9 mouse cellular contexts compared by ENCODE assay signal in the genomic region with DNA sequence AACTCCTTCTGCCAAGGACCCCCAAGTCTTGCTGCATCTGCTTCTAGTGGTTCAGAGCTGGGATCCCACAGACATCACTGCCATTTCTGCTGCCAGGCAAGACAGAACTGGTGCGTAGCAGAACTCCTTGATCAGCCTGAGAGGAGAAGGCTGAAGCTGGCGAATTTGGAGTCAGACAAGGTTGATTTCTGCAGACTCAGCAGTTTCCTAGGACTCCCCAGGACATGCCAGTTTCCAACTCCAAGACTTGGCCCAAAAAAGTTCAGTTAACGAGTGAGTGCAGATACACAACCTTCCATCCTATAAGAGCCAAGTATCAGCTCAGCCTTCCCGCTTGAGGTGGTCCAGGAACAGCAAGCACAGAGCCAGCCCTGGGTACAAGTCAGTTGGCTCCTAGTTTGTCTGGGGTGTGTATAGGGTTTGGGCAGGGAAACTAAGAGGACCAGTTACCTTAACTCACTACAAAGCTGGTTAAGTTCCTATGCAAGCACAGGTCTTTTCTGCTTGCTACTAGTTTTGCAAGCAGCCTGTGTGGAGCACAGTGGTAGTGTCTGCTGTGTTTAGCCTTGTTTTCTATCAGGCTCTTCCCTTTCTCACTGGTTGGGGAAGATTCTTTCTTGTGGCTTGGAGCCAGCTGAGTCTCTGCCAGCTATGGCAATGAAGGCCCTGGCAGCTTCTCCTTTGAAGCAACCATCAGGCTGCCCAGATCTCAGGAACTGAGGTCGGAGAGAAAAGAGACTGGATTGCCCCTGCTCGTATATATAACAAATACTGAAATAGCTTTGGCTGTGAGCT.
DNase-seq lines count a peak whose midpoint lies in the region; ATAC-seq and TF ChIP-seq lines count a peak whose summit lies in the region.
"Had no signal": no experiment of that assay in that cellular context is flagged by ENCODE, and none has a peak within 500 bp of the region (broad histone marks: within the 10 kb centered on the region; RNA-seq: fewer than 3 reads in every experiment).

No protein-coding gene starts in this region.

- in situ Hi-C loops in ES-E14 (cut with MboI; ENCODE audit: low sequenced_read_pairs in 2 of 2, unreplicated experiment in 2 of 2), result no loop called here

- no peaks in the 10 kb centered on the region for H3K27me3 ChIP-seq in forebrain, embryonic 16.5 days (replicated peaks; ENCODE audit: control insufficient read depth, insufficient read depth, low read length)
- no peaks in the 10 kb centered on the region for H3K27me3 ChIP-seq in forebrain, embryonic 10.5 days (ENCODE audit: poor library complexity, severe bottlenecking)
- H3K27me3 ChIP-seq in intestine, embryonic 15.5 days (replicated peaks), result no peaks in the 10 kb centered on the region
- H3K27me3 ChIP-seq: heart, embryonic 15.5 days had no signal

- H3K4me1 ChIP-seq in forebrain, embryonic 16.5 days (replicated peaks; ENCODE audit: control insufficient read depth, insufficient read depth, low read length), result peaks cover 3% of the 10 kb centered on the region; the same call in 1 of the 2 replicates
- no peaks in the 10 kb centered on the region for H3K4me1 ChIP-seq in forebrain, embryonic 10.5 days
- no peaks in the 10 kb centered on the region for H3K4me1 ChIP-seq in ES-E14 (ENCODE audit: control insufficient read depth in 2 of 2, insufficient read depth in 2 of 2, low read length in 2 of 2, poor library complexity in 1 of 2)
- no peaks in the 10 kb centered on the region for H3K4me1 ChIP-seq in intestine, embryonic 15.5 days (replicated peaks)
- H3K4me1 ChIP-seq: heart, embryonic 15.5 days had no signal

- DNase-seq in forebrain, embryonic 10.5 days (ENCODE audit: extremely low spot score, low spot score), result no peak
- no peak for DNase-seq in ES-E14 (ENCODE audit: low read depth, low spot score)
- peak; percentile 72 for DNase-seq in cerebellum, adult 9-11 months
- DNase-seq in kidney, postnatal 14 days, result peak; percentile 63
- DNase-seq in lung, postnatal 14 days, result peak; percentile 6
- DNase-seq in embryo, embryonic 10.5 days (ENCODE audit: low spot score), result no peak

- H3K27ac ChIP-seq in forebrain, embryonic 16.5 days (ENCODE audit: low read length), result no peak overlapping the region
- no peak overlapping the region for H3K27ac ChIP-seq in forebrain, embryonic 10.5 days
- no peak overlapping the region for H3K27ac ChIP-seq in ES-E14 (ENCODE audit: insufficient read depth, low read depth, low read length, poor library complexity, severe bottlenecking)
- H3K27ac ChIP-seq in intestine, embryonic 15.5 days, result no peak overlapping the region
- H3K27ac ChIP-seq: heart, embryonic 15.5 days had no signal

- H3K9ac ChIP-seq in forebrain, embryonic 16.5 days (replicated peaks; ENCODE audit: low read depth, low read length), result no peak overlapping the region
- no peak overlapping the region for H3K9ac ChIP-seq in ES-E14 (ENCODE audit: insufficient read depth, low read depth, low read length, poor library complexity, severe bottlenecking)
- no peak overlapping the region for H3K9ac ChIP-seq in intestine, embryonic 15.5 days
- H3K9ac ChIP-seq: heart, embryonic 15.5 days had no signal

- WGBS in forebrain, embryonic 16.5 days, result 60% methylated on average over 6 of the region's 6 CpGs
- 86% methylated on average over 6 of the region's 6 CpGs for WGBS in forebrain, embryonic 10.5 days
- 73% methylated on average over 6 of the region's 6 CpGs for WGBS in intestine, embryonic 15.5 days

- ATAC-seq in forebrain, embryonic 16.5 days, result peak; percentile 43; the same call in 1 of the 2 replicates
- ATAC-seq in intestine, embryonic 15.5 days, result no peak

- H3K36me3 ChIP-seq in forebrain, embryonic 16.5 days (ENCODE audit: control insufficient read depth, insufficient read depth), result no peaks in the 10 kb centered on the region
- H3K36me3 ChIP-seq in forebrain, embryonic 10.5 days (replicated peaks), result no peaks in the 10 kb centered on the region
- no peaks in the 10 kb centered on the region for H3K36me3 ChIP-seq in ES-E14 (ENCODE audit: control insufficient read depth, insufficient read depth, low read length, poor library complexity, severe bottlenecking)
- no peaks in the 10 kb centered on the region for H3K36me3 ChIP-seq in intestine, embryonic 15.5 days
- H3K36me3 ChIP-seq: heart, embryonic 15.5 days had no signal

- H3K9me3 ChIP-seq in forebrain, embryonic 16.5 days (ENCODE audit: control insufficient read depth, low read length), result no peaks in the 10 kb centered on the region
- H3K9me3 ChIP-seq in forebrain, embryonic 10.5 days, result no peaks in the 10 kb centered on the region
- H3K9me3 ChIP-seq in ES-E14 (ENCODE audit: control insufficient read depth, insufficient read depth, low read depth, low read length), result no peaks in the 10 kb centered on the region
- no peaks in the 10 kb centered on the region for H3K9me3 ChIP-seq in intestine, embryonic 15.5 days
- H3K9me3 ChIP-seq: heart, embryonic 15.5 days had no signal

- H3K4me2 ChIP-seq in forebrain, embryonic 16.5 days (ENCODE audit: low read length), result no peak overlapping the region
- no peak overlapping the region for H3K4me2 ChIP-seq in intestine, embryonic 15.5 days (replicated peaks)
- H3K4me2 ChIP-seq: heart, embryonic 15.5 days had no signal

- H3K4me3 ChIP-seq in forebrain, embryonic 16.5 days (replicated peaks; ENCODE audit: low read length), result no peak overlapping the region
- H3K4me3 ChIP-seq in forebrain, embryonic 10.5 days, result no peak overlapping the region
- no peak overlapping the region for H3K4me3 ChIP-seq in ES-E14 (ENCODE audit: insufficient read depth in 1 of 2, low read depth in 1 of 2, low read length in 2 of 2, poor library complexity in 1 of 2, severe bottlenecking in 1 of 2)
- H3K4me3 ChIP-seq in intestine, embryonic 15.5 days (replicated peaks), result no peak overlapping the region
- H3K4me3 ChIP-seq: heart, embryonic 15.5 days had no signal

TF ChIP-seq in ES-E14, 5 proteins besides CTCF, POLR2A, EP300 and RAD21:
- TF ChIP-seq HCFC1 (IDR thresholded peaks at IDR 0.05; ENCODE audit: borderline replicate concordance, insufficient read depth, low read length) (no peak), MAFK (IDR thresholded peaks at IDR 0.05; ENCODE audit: insufficient read depth, low read depth, low read length) (peak; percentile 91), ZC3H11A (IDR thresholded peaks at IDR 0.05; ENCODE audit: borderline replicate concordance, low read depth, low read length) (no peak)
TF ChIP-seq in ES-E14: peak in this region for 1.

Comparison
In these comparisons a context has a peak if more than half of its experiments do, and no peak if none do; other contexts are left out.
1. DNase-seq: peak in cerebellum, adult 9-11 months (single experiment), kidney, postnatal 14 days (single experiment) and lung, postnatal 14 days (single experiment); none in forebrain, embryonic 10.5 days (single experiment), ES-E14 (single experiment) and embryo, embryonic 10.5 days (single experiment).